Mouse (Mus musculus) C2C12 (cell line): Measurements from ENCODE around the gene Ercc6l2. TPM values are rescaled to one million over a fixed set of nuclear protein-coding genes. Genes with fewer than 3 reads are reported as not detected.

ENCODE experiments used
- H3K27me3 ChIP-seq: one replicate; pipeline ENCODE4 v1.6.1; 2011; ENCODE audit not compliant: control insufficient read depth, insufficient read depth, insufficient read length
- H3K36me3 ChIP-seq: one replicate; pipeline ENCODE4 v1.6.1; 2011; ENCODE audit not compliant: control insufficient read depth, insufficient read depth
- H3K4me3 ChIP-seq: one replicate; pipeline ENCODE4 v1.5.1; 2011; ENCODE audit warnings: mild to moderate bottlenecking, control low read depth; ENCODE audit not compliant: poor library complexity, insufficient read depth, severe bottlenecking
- H3K79me2 ChIP-seq: one replicate; pipeline ENCODE4 v1.6.1; 2011; ENCODE audit not compliant: control insufficient read depth, insufficient read depth
- H3K79me3 ChIP-seq: one replicate; pipeline ENCODE4 v1.6.1; 2011; ENCODE audit warnings: low read depth, control low read depth
- H3ac ChIP-seq: one replicate; pipeline ENCODE3; 2011; ENCODE audit warnings: low read depth; ENCODE audit not compliant: control insufficient read depth, insufficient read length
- CEBPB ChIP-seq: IDR thresholded peaks from one replicate; pipeline ENCODE4 v1.6.1; 2011; ENCODE audit warnings: low read depth, mild to moderate bottlenecking, control low read depth, moderate library complexity
- CTCF ChIP-seq: IDR thresholded peaks from one replicate; pipeline ENCODE4 v1.5.1; 2011; ENCODE audit not compliant: control insufficient read depth, insufficient read depth, insufficient read length
- FOSL1 ChIP-seq: IDR thresholded peaks from one replicate; pipeline ENCODE4 v1.8.0; 2011; ENCODE audit warnings: mild to moderate bottlenecking, low read length; ENCODE audit not compliant: poor library complexity, insufficient read depth, severe bottlenecking
- MAX ChIP-seq: IDR thresholded peaks from one replicate; pipeline ENCODE4 v1.6.1; 2011; ENCODE audit warnings: mild to moderate bottlenecking, control low read depth
- MYOD1 ChIP-seq: IDR thresholded peaks from one replicate; pipeline ENCODE4 v1.6.1; 2011; ENCODE audit warnings: low read depth; ENCODE audit not compliant: control insufficient read depth, insufficient read length
- MYOG ChIP-seq: IDR thresholded peaks from one replicate; pipeline ENCODE4 v1.6.1; 2011; ENCODE audit not compliant: control insufficient read depth, insufficient read length; ENCODE audit errors: extremely low read depth
- USF1 ChIP-seq: IDR thresholded peaks from one replicate; pipeline ENCODE4 v1.6.1; 2011; ENCODE audit warnings: low read depth, mild to moderate bottlenecking, control low read depth, moderate library complexity
- polyA plus RNA-seq: library from polyadenylated mRNA; unstranded; fragments of >200 nt; fragmentation: generic; extraction: Trizol; gene quantifications from one replicate; pipeline ENCODE4 v1.2.1, GENCODE M21; 2012; ENCODE audit warnings: missing spikeins

The Ercc6l2 gene
- polyA plus RNA-seq, 1 experiment, result 4.3 TPM

DNA sequence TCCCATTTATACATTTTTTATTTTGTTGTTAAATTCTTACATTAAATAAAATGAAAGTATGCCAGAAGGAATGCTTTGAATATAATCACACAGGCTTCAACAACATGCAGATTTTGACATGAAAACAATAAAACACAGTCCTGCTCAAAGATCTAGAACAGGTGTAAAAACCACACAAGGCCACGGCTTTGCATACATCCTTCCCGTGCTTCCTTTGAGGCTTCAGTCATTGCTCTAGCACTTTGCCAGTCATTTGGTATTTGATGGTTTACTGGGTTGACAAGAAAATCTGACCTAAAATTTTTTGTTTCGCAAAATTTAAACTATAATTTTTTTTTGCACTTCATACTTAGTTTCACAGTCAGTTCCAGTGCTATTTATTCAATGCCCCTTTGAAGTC lies 7.1 kb upstream of the Ercc6l2 start:
- no peak overlapping the region for H3ac ChIP-seq
- no peaks in the 10 kb centered on the region for H3K36me3 ChIP-seq
- H3K79me2 ChIP-seq, result no peaks in the 10 kb centered on the region
- H3K4me3 ChIP-seq, result no peak overlapping the region
- TF ChIP-seq MYOG (no peak), CTCF (no peak)
- H3K79me3 ChIP-seq, result no peaks in the 10 kb centered on the region
- no peaks in the 10 kb centered on the region for H3K27me3 ChIP-seq

- H3K36me3 ChIP-seq, result no peaks in the 10 kb centered on the region
- H3K79me2 ChIP-seq, result peaks cover 11% of the 10 kb centered on the region
- H3K27me3 ChIP-seq, result no peaks in the 10 kb centered on the region
- H3ac ChIP-seq, result no peak overlapping the region
- no peak overlapping the region for H3K4me3 ChIP-seq
- TF ChIP-seq MYOD1 (no peak), MAX (no peak), USF1 (no peak), CTCF (no peak), CEBPB (no peak), MYOG (no peak), FOSL1 (no peak)
- H3K79me3 ChIP-seq, result peaks cover 1% of the 10 kb centered on the region
Measured at GRCm38 (mm10) chr13:63811477-63811876, 3.6 kb upstream of the Ercc6l2 start.

DNA sequence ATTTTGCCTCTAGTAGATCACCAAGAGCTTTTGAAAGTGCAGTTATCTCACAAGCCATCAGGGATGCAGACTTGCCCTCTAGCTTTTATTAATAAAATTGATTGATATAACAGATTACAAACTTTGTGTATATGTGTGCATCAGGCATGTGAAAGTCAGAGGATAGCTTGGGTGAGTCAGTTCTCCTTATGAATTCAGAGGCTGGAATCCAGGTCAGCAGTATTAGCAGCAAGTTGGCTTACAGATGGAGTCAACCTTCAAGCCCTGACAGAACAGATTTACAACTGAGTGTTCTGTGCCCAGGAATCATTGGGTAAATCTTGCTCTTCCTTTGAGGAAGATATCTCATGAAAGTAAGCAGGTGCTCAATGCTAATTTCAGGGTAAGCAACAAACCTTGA lies 891 bp downstream of the Ercc6l2 start:
- H3K79me2 ChIP-seq, result peaks cover 13% of the 10 kb centered on the region
- peaks cover 4% of the 10 kb centered on the region for H3K36me3 ChIP-seq
- no peaks in the 10 kb centered on the region for H3K27me3 ChIP-seq
- H3K4me3 ChIP-seq, result peak overlapping the region; percentile 45
- peaks cover 1% of the 10 kb centered on the region for H3K79me3 ChIP-seq
- TF ChIP-seq CTCF, result no peak
- peak overlapping the region; percentile 15 for H3ac ChIP-seq

GRCm38 (mm10) chr13:63845758-63846157 lies 30.7 kb downstream of the Ercc6l2 start:
- Histone ChIP-seq H3K4me3 (no peak overlapping the region), H3K79me3 (no peaks in the 10 kb centered on the region), H3ac (no peak overlapping the region), H3K79me2 (no peaks in the 10 kb centered on the region), H3K36me3 (peaks cover 28% of the 10 kb centered on the region), H3K27me3 (no peaks in the 10 kb centered on the region)
- TF ChIP-seq FOSL1 (no peak), MYOG (no peak), MYOD1 (no peak), MAX (no peak), USF1 (no peak), CEBPB (no peak), CTCF (no peak)

- Histone ChIP-seq H3K4me3 (no peak overlapping the region), H3K27me3 (no peaks in the 10 kb centered on the region), H3ac (no peak overlapping the region), H3K79me3 (no peaks in the 10 kb centered on the region), H3K79me2 (no peaks in the 10 kb centered on the region), H3K36me3 (peaks cover 28% of the 10 kb centered on the region)
- TF ChIP-seq MYOD1, result no peak
- no peak for TF ChIP-seq MYOG
- TF ChIP-seq CEBPB, result no peak
- TF ChIP-seq MAX, result no peak
Measured at GRCm38 (mm10) chr13:63850308-63851011, 35.4 kb downstream of the Ercc6l2 start.

GRCm38 (mm10) chr13:63872585-63873282 lies 57.7 kb downstream of the Ercc6l2 start:
- H3K36me3 ChIP-seq, result peaks cover 21% of the 10 kb centered on the region
- H3K4me3 ChIP-seq, result no peak overlapping the region
- no peaks in the 10 kb centered on the region for H3K27me3 ChIP-seq
- H3K79me3 ChIP-seq, result no peaks in the 10 kb centered on the region
- H3ac ChIP-seq, result no peak overlapping the region
- no peak for TF ChIP-seq MYOD1
- no peak for TF ChIP-seq MAX
- TF ChIP-seq CTCF, result no peak
- no peak for TF ChIP-seq USF1
- TF ChIP-seq CEBPB, result no peak
- no peak for TF ChIP-seq MYOG
- TF ChIP-seq FOSL1, result no peak
- H3K79me2 ChIP-seq, result no peaks in the 10 kb centered on the region
